Mouse (Mus musculus): ENCODE results near the gene Gm7544.
A peak's percentile ranks its signal among the peaks of the same experiment; 100 is the strongest.
"Not testable (repeated sequence)": the region's sequence is repeated elsewhere in the genome, so short reads cannot be mapped to it uniquely, and the experiment has no call there.

Gm7544 gene

GRCm38 (mm10) chr1:82955913-82956312 is at the start of gene Gm7544:
TSS of gene Gm7544 (minus strand) at chr1:82956013.
- not testable (repeated sequence) for DNase-seq

- not testable (repeated sequence) for DNase-seq
These were observed 44.5 kb upstream of the Gm7544 start, which contains the start of gene Gm47959 for GRCm38 (mm10) chr1:83000306-83000705. TSS of gene Gm47959 (plus strand) at chr1:83000548.

- DNase-seq: no peak
These were observed 38.1 kb upstream of the Gm7544 start for GRCm38 (mm10) chr1:82993947-82994346.

GRCm38 (mm10) chr1:82992093-82992492 is 36.3 kb upstream of the Gm7544 start:
- no peak for DNase-seq

GRCm38 (mm10) chr1:82991596-82991995 is 35.8 kb upstream of the Gm7544 start:
- DNase-seq: no peak

- no peak for DNase-seq
These were observed 35.2 kb upstream of the Gm7544 start for GRCm38 (mm10) chr1:82991062-82991461.

GRCm38 (mm10) chr1:82987530-82988198 is 31.9 kb upstream of the Gm7544 start:
- DNase-seq: peak; percentile 16

GRCm38 (mm10) chr1:82986738-82987137 is 30.9 kb upstream of the Gm7544 start:
- no peak for DNase-seq

- DNase-seq: no peak
These were observed 22.0 kb upstream of the Gm7544 start for GRCm38 (mm10) chr1:82977840-82978239.

- peak; percentile 6 for DNase-seq
These were observed 19.9 kb upstream of the Gm7544 start for GRCm38 (mm10) chr1:82975750-82976149.

- no peak for DNase-seq
These were observed 18.5 kb upstream of the Gm7544 start for GRCm38 (mm10) chr1:82974342-82974741.

- DNase-seq: peak; percentile 24
These were observed 18.1 kb upstream of the Gm7544 start for GRCm38 (mm10) chr1:82973901-82974300.

- DNase-seq: no peak
These were observed 17.4 kb upstream of the Gm7544 start for GRCm38 (mm10) chr1:82973244-82973643.

GRCm38 (mm10) chr1:82972046-82972445 is 16.2 kb upstream of the Gm7544 start:
- no peak for DNase-seq

- DNase-seq: no peak
These were observed 10.6 kb upstream of the Gm7544 start for GRCm38 (mm10) chr1:82966413-82966812.

GRCm38 (mm10) chr1:82959870-82960385 is 4.1 kb upstream of the Gm7544 start, which contains the start of gene Gm47955:
TSS of gene Gm47955 (plus strand) at chr1:82960286.
- DNase-seq: no peak

GRCm38 (mm10) chr1:82948601-82949000 is 7.2 kb downstream of the Gm7544 start:
- DNase-seq: no peak

- DNase-seq: not testable (repeated sequence)
These were observed 9.8 kb downstream of the Gm7544 start for GRCm38 (mm10) chr1:82946029-82946428.

- not testable (repeated sequence) for DNase-seq
These were observed 12.5 kb downstream of the Gm7544 start, which contains the start of gene A030003K21Rik for GRCm38 (mm10) chr1:82943295-82943694. TSS of gene A030003K21Rik (minus strand) at chr1:82943388.

GRCm38 (mm10) chr1:82942505-82942904 is 13.3 kb downstream of the Gm7544 start:
- not testable (repeated sequence) for DNase-seq

- DNase-seq: no peak
These were observed 17.1 kb downstream of the Gm7544 start for GRCm38 (mm10) chr1:82938666-82939065.

GRCm38 (mm10) chr1:82931326-82931725 is 24.5 kb downstream of the Gm7544 start, which contains the start of gene Gm6217:
TSS of gene Gm6217 (minus strand) at chr1:82931399.
- DNase-seq: not testable (repeated sequence)

- not testable (repeated sequence) for DNase-seq
These were observed 25.3 kb downstream of the Gm7544 start for GRCm38 (mm10) chr1:82930558-82930957.

GRCm38 (mm10) chr1:82924650-82925049 is 31.2 kb downstream of the Gm7544 start, which contains the start of gene A030014E15Rik:
TSS of gene A030014E15Rik (plus strand) at chr1:82924917.
- DNase-seq: no peak
